Mouse (Mus musculus): ENCODE data around the gene Prelid3b. TPM values are rescaled to one million over a fixed set of nuclear protein-coding genes. Genes with fewer than 3 reads are reported as not detected.

Prelid3b gene
- polyA plus RNA-seq (2012; rRNA removed; ENCODE audit: low replicate concordance): 32.2 and 48.5 TPM in 2 replicates

DNA sequence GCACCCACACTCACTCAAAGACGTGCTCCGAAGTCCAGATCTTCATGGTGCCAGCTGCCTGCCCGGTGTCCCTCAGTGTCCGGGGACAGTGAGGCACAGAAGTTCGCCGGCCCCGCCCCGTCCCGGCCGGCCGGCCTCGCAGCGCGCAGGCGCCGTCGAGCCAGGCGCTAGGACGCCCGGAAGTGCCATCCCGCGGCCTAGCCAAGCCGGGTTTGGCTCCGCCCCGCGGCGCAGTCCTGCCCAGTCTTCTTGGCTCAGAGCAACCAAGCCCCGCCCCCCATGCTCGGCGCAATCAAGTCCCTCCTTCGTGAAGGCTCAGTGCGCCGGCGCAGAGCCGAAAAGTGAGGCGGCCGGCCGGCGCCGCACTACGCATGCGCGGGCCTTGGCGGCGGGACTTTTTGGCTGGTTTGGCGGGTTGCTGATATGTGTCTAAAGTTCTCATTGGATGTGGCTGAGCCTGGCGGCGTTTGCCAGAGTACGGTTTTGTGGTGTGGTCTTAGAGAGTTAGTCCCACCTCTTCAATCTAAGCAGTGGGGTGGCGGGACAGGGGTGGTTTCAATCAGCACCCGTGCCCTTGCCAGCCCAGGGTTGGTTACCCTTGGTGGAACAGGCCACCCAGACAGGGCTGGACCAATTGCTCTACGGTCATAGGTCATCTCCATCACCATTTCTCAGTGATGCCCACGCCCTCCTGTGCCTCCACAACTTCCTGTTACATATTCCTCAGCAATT, at the start of gene Prelid3b:
Prelid3b (minus strand) TSS at position 264 of the 732 bp plus-strand sequence.

DNA sequence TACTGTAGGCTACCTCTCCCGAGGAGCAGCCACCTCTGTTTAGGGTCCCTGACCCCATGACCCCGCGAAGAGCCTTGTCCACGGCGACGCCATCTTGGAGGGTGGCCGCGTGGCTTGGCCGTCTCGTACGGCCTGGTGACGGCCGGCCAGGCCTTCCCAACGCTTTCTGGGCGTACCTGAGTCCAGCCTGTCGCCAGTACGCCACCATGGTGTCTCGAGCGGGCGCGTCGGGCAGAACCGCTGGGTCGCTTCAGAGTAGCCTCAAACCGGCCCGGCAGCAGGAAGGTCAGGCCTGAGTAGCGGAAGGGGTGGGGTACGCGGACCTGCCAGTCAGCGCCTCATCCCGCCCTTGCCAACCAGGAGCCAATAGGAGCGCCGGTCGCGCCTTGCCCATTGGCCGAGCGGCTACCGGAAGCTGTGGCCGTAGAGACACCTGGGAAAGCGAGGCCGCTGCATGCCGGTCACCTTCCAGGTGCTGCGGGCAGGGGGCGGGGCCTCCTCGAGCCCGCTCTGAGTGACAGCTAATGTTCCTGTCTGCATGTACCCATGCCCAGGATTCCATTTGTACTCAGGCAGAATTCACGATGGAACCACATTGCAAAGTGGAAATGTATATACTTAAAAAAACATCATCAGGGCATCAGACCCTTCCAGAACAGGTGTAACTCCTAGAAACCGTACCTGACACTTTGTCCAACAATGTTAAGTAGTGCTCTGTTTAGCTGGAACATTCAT, 8.9 kb downstream of the Prelid3b start, which contains the start of gene Atp5e:
Atp5e (minus strand) TSS at position 317 of the 735 bp plus-strand sequence.

DNA sequence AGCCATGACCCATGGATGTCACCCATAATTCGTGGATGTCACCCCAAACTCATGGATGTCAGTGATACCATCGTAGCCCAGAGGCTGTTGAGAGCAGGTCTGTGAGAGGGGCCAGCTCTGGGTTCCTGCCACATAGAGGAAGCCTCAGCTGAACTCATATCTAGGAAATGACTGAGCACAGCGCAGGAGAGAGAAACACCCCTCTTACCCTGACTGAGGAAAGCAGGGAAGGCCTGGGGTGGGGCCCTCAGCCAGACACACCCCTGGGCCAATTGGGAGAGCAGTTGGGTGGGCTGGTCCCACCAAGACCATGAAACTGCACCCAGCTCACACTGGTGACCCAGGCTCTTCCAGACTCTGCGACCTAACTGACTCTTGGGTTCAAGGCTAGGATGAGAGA, 22.5 kb downstream of the Prelid3b start, which contains the start of gene Tubb1:
Tubb1 (plus strand) TSS at position 343 of the 400 bp plus-strand sequence.

DNA sequence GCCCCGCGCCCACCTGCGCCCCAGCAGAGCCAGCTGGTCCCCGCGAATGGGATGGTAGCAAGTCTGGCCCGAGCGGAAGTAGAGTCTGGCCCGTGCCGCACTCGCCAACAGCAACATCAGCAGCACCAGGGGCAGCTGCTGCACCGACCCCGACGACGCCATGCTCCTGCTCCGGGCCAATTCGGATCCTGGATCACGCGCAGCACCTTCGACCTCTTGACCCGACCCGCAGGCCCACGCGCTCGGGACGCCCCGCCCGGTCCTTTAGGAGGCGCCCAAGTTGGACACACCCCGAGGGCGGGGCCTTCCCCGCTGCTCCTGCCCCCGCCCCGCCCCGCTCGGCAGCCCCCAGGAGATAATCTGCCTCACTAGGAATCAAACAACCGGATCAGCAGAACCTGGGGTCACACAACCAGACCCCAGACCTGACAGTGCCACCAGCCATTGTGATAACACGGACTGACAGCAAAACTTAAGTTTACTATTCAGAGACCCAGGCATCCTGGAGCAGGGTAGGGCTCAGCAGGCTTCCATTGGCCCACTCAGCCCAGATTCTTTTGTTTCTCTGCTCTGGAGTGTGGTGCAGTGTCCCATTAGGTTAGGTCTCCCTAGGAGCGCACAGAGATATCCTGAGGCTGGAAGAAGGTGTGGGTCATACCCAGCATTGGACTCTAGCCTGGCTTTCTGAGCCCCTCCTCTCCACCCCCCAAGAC, 34.0 kb downstream of the Prelid3b start, which contains the start of gene Ctsz:
Ctsz (minus strand) TSS at position 303 of the 713 bp plus-strand sequence.

DNA sequence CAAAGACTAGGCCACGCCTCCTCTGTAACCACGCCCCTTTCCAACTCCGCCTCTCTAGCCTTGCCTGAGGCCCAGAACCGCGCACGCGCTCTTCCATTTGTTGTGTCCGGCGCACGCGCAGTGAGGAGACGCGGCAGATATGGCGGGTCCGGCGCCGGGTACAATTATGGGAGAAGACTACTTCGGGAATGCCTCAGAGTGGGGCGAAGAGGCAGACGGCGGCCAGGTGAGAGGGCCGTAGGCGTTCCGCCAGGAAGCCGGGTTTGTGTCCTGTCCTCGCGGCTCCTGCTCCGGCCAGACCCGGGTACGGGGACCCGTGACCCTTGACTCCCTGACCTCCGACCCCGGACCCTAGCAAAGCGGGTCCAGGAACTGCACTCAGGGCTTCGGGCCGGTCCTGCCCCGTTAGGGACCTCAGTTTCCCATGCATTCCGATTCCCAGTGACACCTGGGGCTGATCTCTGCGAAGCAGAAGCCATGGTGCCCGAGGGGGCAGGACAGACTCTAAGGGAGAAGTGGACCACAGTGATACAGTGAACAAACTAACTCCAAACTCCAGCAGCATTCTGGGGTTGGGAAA, 57.1 kb downstream of the Prelid3b start, which contains the start of gene Nelfcd:
Nelfcd (plus strand) TSS at position 74 of the 580 bp plus-strand sequence.

Other genes starting within 250 kb of the Prelid3b start
- gene Gnas, start 188.8 kb downstream of the Prelid3b start, polyA plus RNA-seq (2012; rRNA removed; ENCODE audit: low replicate concordance): 367 and 387 TPM in 2 replicates
- gene Gm20721, start 126.4 kb downstream of the Prelid3b start, polyA plus RNA-seq (2012; rRNA removed; ENCODE audit: low replicate concordance): not detected in 2 replicates
- 37.5 and 44.5 TPM in 2 replicates for gene Nelfcd, start 57.3 kb downstream of the Prelid3b start, polyA plus RNA-seq (2012; rRNA removed; ENCODE audit: low replicate concordance)
- 318 and 420 TPM in 2 replicates for gene Ctsz, start 34.0 kb downstream of the Prelid3b start, polyA plus RNA-seq (2012; rRNA removed; ENCODE audit: low replicate concordance)
- gene Tubb1, start 22.4 kb downstream of the Prelid3b start, polyA plus RNA-seq (2012; rRNA removed; ENCODE audit: low replicate concordance): 0.21 TPM in 1 of 2 replicates, not detected in the other
- 443 and 480 TPM in 2 replicates for gene Atp5e, start 9.0 kb downstream of the Prelid3b start, polyA plus RNA-seq (2012; rRNA removed; ENCODE audit: low replicate concordance)
- gene Zfp831, start 170.5 kb upstream of the Prelid3b start, polyA plus RNA-seq (2012; rRNA removed; ENCODE audit: low replicate concordance): 0.06 and 0.20 TPM in 2 replicates

All from duodenum, adult 2 months (tissue).